Mouse (Mus musculus) E14TG2a.4 (cell line): Measurements from ENCODE around the gene Rbm39.

ENCODE experiments used
- CTCF ChIP-seq: conservative IDR thresholded peaks from 2 replicates; pipeline ENCODE4 v1.5.1; 2014; ENCODE audit warnings: low read length
- NANOG ChIP-seq: IDR thresholded peaks from 2 replicates; pipeline ENCODE4 v1.6.1; 2014; ENCODE audit warnings: borderline replicate concordance, low read length, mixed read lengths
- POU5F1 ChIP-seq: IDR thresholded peaks from 2 replicates; pipeline ENCODE4 v1.6.1; 2014; ENCODE audit warnings: low read length, borderline replicate concordance

DNA sequence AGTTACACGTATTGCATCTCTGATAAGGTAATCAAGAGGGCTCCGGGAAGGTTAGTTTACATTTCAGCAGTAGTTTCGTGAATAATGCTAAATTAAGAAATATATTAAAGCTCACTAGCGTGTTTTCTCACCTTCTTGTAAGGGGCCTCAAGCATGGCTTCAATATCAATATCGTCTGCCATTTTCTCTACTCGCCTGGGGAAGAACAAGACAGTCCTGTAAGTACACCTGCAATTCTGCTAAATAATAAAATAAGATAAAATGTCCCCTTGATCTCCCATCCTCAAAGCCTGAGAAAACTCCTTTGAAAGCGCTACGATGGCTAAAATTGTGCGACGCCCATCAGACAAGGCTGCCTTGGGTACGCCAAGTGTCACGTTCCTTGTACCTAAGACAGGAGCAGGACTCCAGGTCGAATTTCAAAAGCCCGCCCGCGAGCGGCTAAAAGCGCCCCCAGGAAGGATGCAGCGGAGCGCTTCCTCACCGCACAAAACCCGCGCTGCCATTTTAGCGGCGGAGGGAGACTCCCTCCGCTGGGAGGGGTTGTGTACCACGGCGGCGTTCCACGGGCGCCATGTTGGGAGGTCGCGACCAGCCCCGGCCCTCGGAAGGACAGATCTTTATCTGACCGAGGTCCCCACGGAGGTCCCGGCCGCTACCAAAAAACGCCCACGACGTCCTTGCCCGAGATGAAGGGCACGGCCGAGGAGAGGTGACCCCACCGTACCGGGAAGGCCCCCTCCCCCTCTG is 817 bp downstream of the Rbm39 start:
- TF ChIP-seq POU5F1 (no peak), CTCF (no peak), NANOG (no peak)
